Comparison of ENCODE assay signal across 8 mouse cellular contexts in genomic region chr5:135933900-135934441, GRCm38 (mm10). TPM values are rescaled to one million over a fixed set of nuclear protein-coding genes. Genes with fewer than 3 reads are reported as not detected.
A peak's percentile ranks its signal among the peaks of the same experiment; 100 is the strongest.
DNase-seq lines count a peak whose midpoint lies in the region; ATAC-seq and TF ChIP-seq lines count a peak whose summit lies in the region.

No protein-coding gene starts in this region.

- peak overlapping the region; percentile 91 for H3K9ac ChIP-seq in hindbrain, embryonic 15.5 days

- intact Hi-C loops in gastrocnemius, adult 2 months (cut with DNase I) = loop anchor here (2.0 kb wide), 2 partner anchors 17 to 29 kb away; no protein-coding TSS in a partner anchor
- intact Hi-C loops in left cerebral cortex, postnatal 36 days (cut with DNase I) = loop anchor here (1.0 kb wide), 1 partner anchor 31 kb away; no protein-coding TSS in a partner anchor

- H3K27me3 ChIP-seq in hindbrain, embryonic 15.5 days = no peaks in the 10 kb centered on the region

- no peaks in the 10 kb centered on the region for H3K9me3 ChIP-seq in hindbrain, embryonic 15.5 days

- peaks cover 39% of the 10 kb centered on the region for H3K4me1 ChIP-seq in hindbrain, embryonic 15.5 days (replicated peaks)

- peak overlapping the region; percentile 62 for H3K4me2 ChIP-seq in hindbrain, embryonic 15.5 days

- ATAC-seq in hindbrain, embryonic 15.5 days (ENCODE audit: low FRiP score, low read depth) = peak; percentile 83
- ATAC-seq in megakaryocyte progenitor cell, adult 5-6 weeks (replicated peaks; ENCODE audit: poor library complexity) = peak; percentile 54

- WGBS in hindbrain, embryonic 15.5 days = 0% methylated on average over 35 of the region's 35 CpGs

- H3K27ac ChIP-seq in gastrocnemius, adult 2 months = peak overlapping the region; percentile 99
- peak overlapping the region; percentile 98 for H3K27ac ChIP-seq in hindbrain, embryonic 15.5 days (replicated peaks)

- peaks cover 29% of the 10 kb centered on the region for H3K36me3 ChIP-seq in hindbrain, embryonic 15.5 days

- DNase-seq in 3T3-L1 (ENCODE audit: low read depth, low spot score) (peak; percentile 73), R1 (ENCODE audit: low read depth, low spot score) (peak; percentile 90)
- DNase-seq in cerebellum, postnatal 4 days (ENCODE audit: low spot score in 2 of 2) = peak; percentile 48 to 72
- peak; percentile 72 for DNase-seq in gastrocnemius, adult 2 months
- peak; percentile 63 to 73 for DNase-seq in left cerebral cortex, postnatal 36 days (ENCODE audit: low spot score in 2 of 2)
- peak; percentile 40 to 57 for DNase-seq in spleen, postnatal 14 days (ENCODE audit: low spot score in 2 of 2)

- no peak for TF ChIP-seq CTCF in gastrocnemius, adult 2 months (IDR thresholded peaks at IDR 0.05)

- H3K4me3 ChIP-seq in gastrocnemius, adult 2 months = peak overlapping the region; percentile 99
- H3K4me3 ChIP-seq in hindbrain, embryonic 15.5 days = peak overlapping the region; percentile 93

RNA-seq across cellular contexts. Expression of gene Ywhag, which starts 0.4 kb away (rescaled TPM):
- 100 to 1,000 TPM; 289 to 303 TPM for total RNA-seq in gastrocnemius, adult 2 months (2021)
- 817 and 859 TPM in 2 replicates for polyA plus RNA-seq in hindbrain, embryonic 15.5 days (2015; fragmentation: Nextera tagmentation; extraction: Ambion mirVana)
- 1,000 to 10,000 TPM; 1,175 to 1,315 TPM for total RNA-seq in left cerebral cortex, postnatal 36 days (2021)
- 124 and 130 TPM in 2 replicates for total RNA-seq in megakaryocyte progenitor cell, adult 5-6 weeks (2015)
- total RNA-seq in megakaryocyte progenitor cell, adult 5-6 weeks (2017) = 87.4 and 88.3 TPM in 2 replicates

RNA-seq across cellular contexts. Expression of gene Ssc4d, which starts 40.4 kb away (rescaled TPM):
- total RNA-seq in gastrocnemius, adult 2 months (2021) = under 1 TPM; 0.22 to 0.59 TPM
- polyA plus RNA-seq in hindbrain, embryonic 15.5 days (2015; fragmentation: Nextera tagmentation; extraction: Ambion mirVana) = 1.9 and 2.6 TPM in 2 replicates
- total RNA-seq in left cerebral cortex, postnatal 36 days (2021) = 1 to 10 TPM; 1.4 TPM
- 3.3 and 6.8 TPM in 2 replicates for total RNA-seq in megakaryocyte progenitor cell, adult 5-6 weeks (2015)
- total RNA-seq in megakaryocyte progenitor cell, adult 5-6 weeks (2017) = 2.0 and 2.3 TPM in 2 replicates

RNA-seq across cellular contexts. Expression of gene Zp3, which starts 45.9 kb away (rescaled TPM):
- not detected for total RNA-seq in gastrocnemius, adult 2 months (2021)
- polyA plus RNA-seq in hindbrain, embryonic 15.5 days (2015; fragmentation: Nextera tagmentation; extraction: Ambion mirVana) = 0.21 and 0.37 TPM in 2 replicates
- total RNA-seq in left cerebral cortex, postnatal 36 days (2021) = not detected
- total RNA-seq in megakaryocyte progenitor cell, adult 5-6 weeks (2015) = 0.10 TPM in 1 of 2 replicates, not detected in the other
- total RNA-seq in megakaryocyte progenitor cell, adult 5-6 weeks (2017) = not detected in 2 replicates

RNA-seq across cellular contexts. Expression of gene Hspb1, which starts 46.3 kb away (rescaled TPM):
- 100 to 1,000 TPM; 253 to 325 TPM for total RNA-seq in gastrocnemius, adult 2 months (2021)
- 14.8 and 16.6 TPM in 2 replicates for polyA plus RNA-seq in hindbrain, embryonic 15.5 days (2015; fragmentation: Nextera tagmentation; extraction: Ambion mirVana)
- total RNA-seq in left cerebral cortex, postnatal 36 days (2021) = 10 to 100 TPM; 11.6 to 24.2 TPM
- not detected in 2 replicates for total RNA-seq in megakaryocyte progenitor cell, adult 5-6 weeks (2015)
- not detected in 2 replicates for total RNA-seq in megakaryocyte progenitor cell, adult 5-6 weeks (2017)

Comparison
In these comparisons a context has a peak if more than half of its experiments do, and no peak if none do; other contexts are left out.
1. Peak in every context shown above with its lines: DNase-seq, ATAC-seq, H3K4me3 ChIP-seq and H3K27ac ChIP-seq.